Mouse (Mus musculus): Measurements from ENCODE around the gene Vps29.

DNA sequence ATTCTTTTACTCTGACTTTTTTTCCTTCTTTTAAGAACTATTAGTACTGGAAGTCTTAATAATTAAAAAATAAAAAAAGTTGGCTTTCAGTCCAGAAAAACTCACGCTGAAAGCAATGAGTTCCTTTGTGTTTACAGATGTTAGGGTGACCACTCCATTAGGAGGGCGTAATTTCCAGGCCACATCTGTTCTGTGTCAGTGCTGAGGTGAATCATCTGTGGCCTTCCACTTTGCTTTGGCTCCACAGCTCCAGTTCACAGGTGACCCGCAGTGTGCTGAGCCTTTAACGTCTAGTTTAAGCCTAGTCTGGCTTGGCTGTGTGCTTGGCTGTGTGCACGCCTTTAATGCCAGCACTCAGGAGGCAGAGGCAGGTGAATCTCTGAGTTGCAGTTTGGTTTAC lies 57.7 kb downstream of the Vps29 start:
- TF ChIP-seq CTCF (IDR thresholded peaks at IDR 0.05): no peak
- TF ChIP-seq EP300 (IDR thresholded peaks at IDR 0.05): no peak
